Mouse (Mus musculus) cortical plate, adult 2 months (tissue): Measurements from ENCODE around the gene Ripor3. TPM values are rescaled to one million over a fixed set of nuclear protein-coding genes. Genes with fewer than 3 reads are reported as not detected.

Source experiments
- H3K27ac ChIP-seq: fragments of 200-500 bp; 2 replicates; pipeline ENCODE4 v1.5.1; 2012; ENCODE audit warnings: low read length, control low read depth, inconsistent platforms; ENCODE audit not compliant: insufficient read depth
- H3K4me1 ChIP-seq: fragments of 200-500 bp; 2 replicates; pipeline ENCODE4 v1.6.1; 2011; ENCODE audit warnings: low read length; ENCODE audit not compliant: control insufficient read depth, insufficient read depth
- H3K4me3 ChIP-seq: fragments of 200-500 bp; 2 replicates; pipeline ENCODE4 v1.5.1; 2011; ENCODE audit warnings: mild to moderate bottlenecking, low read length, control low read depth; ENCODE audit not compliant: insufficient read depth
- CTCF ChIP-seq: fragments of 200-500 bp; IDR thresholded peaks from 2 replicates; pipeline ENCODE4 v1.5.1; 2011; ENCODE audit warnings: mild to moderate bottlenecking, control low read depth, low read length; ENCODE audit not compliant: insufficient read depth; ENCODE audit errors: extremely low read depth
- POLR2A ChIP-seq: fragments of 200-500 bp; IDR thresholded peaks from 2 replicates; pipeline ENCODE4 v1.6.1; 2011; ENCODE audit warnings: mild to moderate bottlenecking, low read length, control low read depth; ENCODE audit not compliant: insufficient read depth; ENCODE audit errors: extremely low read depth
- polyA plus RNA-seq: library from polyadenylated mRNA; depleted of rRNA; stranded (reverse); fragments of >200 nt; gene quantifications from 2 replicates; pipeline ENCODE4 v1.2.3, GENCODE M21; 2012; rRNA removed

Ripor3 gene
- polyA plus RNA-seq, 1 experiment = 0.50 TPM

DNA sequence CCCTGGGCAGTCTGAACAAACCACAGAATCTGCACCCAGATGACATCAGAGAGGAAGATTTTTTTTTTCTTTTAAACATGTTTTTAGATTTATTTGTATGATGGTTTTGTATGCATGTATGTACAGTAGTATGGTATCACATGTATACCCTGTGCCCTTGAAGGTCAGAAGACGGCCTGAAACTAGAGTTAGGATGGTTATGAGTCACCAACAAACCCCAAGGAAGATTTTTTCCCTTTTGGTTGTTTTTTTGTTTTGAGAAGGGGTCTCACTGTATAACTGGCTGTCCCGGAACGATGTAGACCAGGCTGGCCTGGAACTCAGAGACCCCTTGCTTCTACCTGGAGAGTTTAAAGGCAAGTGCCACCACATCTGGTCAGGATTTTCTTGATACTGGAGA, 79.4 kb downstream of the Ripor3 start:
- no peak overlapping the region; the same call in 1 of the 2 replicates for H3K4me3 ChIP-seq
- H3K4me1 ChIP-seq = peaks cover 7% of the 10 kb centered on the region
- H3K27ac ChIP-seq = no peak overlapping the region
- TF ChIP-seq POLR2A = no peak
- no peak for TF ChIP-seq CTCF

Other genes with a start within 250 kb of the Ripor3 start
- 36.1 and 37.2 TPM in 2 replicates for gene Ptpn1, start 78.6 kb downstream of the Ripor3 start, polyA plus RNA-seq
- gene Pard6b, start 70.4 kb upstream of the Ripor3 start, polyA plus RNA-seq = 3.3 and 3.6 TPM in 2 replicates
- gene Adnp, start 196.5 kb upstream of the Ripor3 start, polyA plus RNA-seq = 33.0 and 34.5 TPM in 2 replicates
- gene Gm20716, start 219.7 kb upstream of the Ripor3 start, polyA plus RNA-seq = 32.5 and 36.9 TPM in 2 replicates
- gene Dpm1, start 220.0 kb upstream of the Ripor3 start, polyA plus RNA-seq = 22.2 and 22.4 TPM in 2 replicates
- 13.9 and 14.6 TPM in 2 replicates for gene Mocs3, start 220.0 kb upstream of the Ripor3 start, polyA plus RNA-seq